Comparison of ENCODE assay signal across 12 mouse cellular contexts in genomic region chr6:82872332-82872707, GRCm38 (mm10).
DNase-seq lines count a peak whose midpoint lies in the region; ATAC-seq lines count a peak whose summit lies in the region.
"Had no signal": no experiment of that assay in that cellular context is flagged by ENCODE, and none has a peak within 500 bp of the region (broad histone marks: within the 10 kb centered on the region; RNA-seq: fewer than 3 reads in every experiment).

No protein-coding gene starts in this region.

- no peak for ATAC-seq in kidney, embryonic 16.5 days (ENCODE audit: low FRiP score, low TSS enrichment)
- peak; percentile 75 for ATAC-seq in inflammation-experienced regulatory T-cells, adult 6 months

- H3K27ac ChIP-seq in kidney, embryonic 16.5 days (ENCODE audit: low read length), result peak overlapping the region; percentile 56; the same call in 1 of the 2 replicates
- H3K27ac ChIP-seq: hindbrain, embryonic 14.5 days; limb, embryonic 12.5 days; midbrain, embryonic 10.5 days had no signal

- H3K27me3 ChIP-seq in kidney, embryonic 16.5 days (ENCODE audit: insufficient read depth, low read length), result no peaks in the 10 kb centered on the region
- H3K27me3 ChIP-seq: limb, embryonic 12.5 days had no signal

- no peak for DNase-seq in kidney, adult 11 months
- peak; percentile 78 for DNase-seq in T-cell, adult 2 months (ENCODE audit: low spot score)
- DNase-seq in naive thymus-derived CD4-positive, alpha-beta T cell, adult 2 months (ENCODE audit: low read depth), result peak; percentile 68
- DNase-seq in cerebellum, adult 9-11 months, result no peak
- DNase-seq in neural tube, embryonic 10.5 days (ENCODE audit: extremely low spot score, low spot score), result no peak
- DNase-seq: cerebellum, postnatal 14 days; gastrocnemius, postnatal 36 days had no signal

- no peak overlapping the region for H3K9ac ChIP-seq in kidney, embryonic 16.5 days (replicated peaks; ENCODE audit: low read length)
- H3K9ac ChIP-seq: hindbrain, embryonic 14.5 days; limb, embryonic 12.5 days had no signal

- 77% methylated on average over 6 of the region's 6 CpGs for WGBS in kidney, embryonic 16.5 days

- no peak overlapping the region for H3K4me3 ChIP-seq in kidney, embryonic 16.5 days (ENCODE audit: low read length)
- H3K4me3 ChIP-seq: limb, embryonic 12.5 days; midbrain, embryonic 10.5 days had no signal

- 0 out of 2 replicates have a peak overlapping the region, but pooled peaks have one; percentile 13 for H3K4me2 ChIP-seq in kidney, embryonic 16.5 days (replicated peaks; ENCODE audit: low read depth, low read length)
- H3K4me2 ChIP-seq: hindbrain, embryonic 14.5 days; limb, embryonic 12.5 days had no signal

- no peaks in the 10 kb centered on the region for H3K9me3 ChIP-seq in kidney, embryonic 16.5 days (ENCODE audit: low read length)
- H3K9me3 ChIP-seq: limb, embryonic 12.5 days; midbrain, embryonic 10.5 days had no signal

- no peaks in the 10 kb centered on the region for H3K36me3 ChIP-seq in kidney, embryonic 16.5 days (ENCODE audit: insufficient read depth, low read length)
- H3K36me3 ChIP-seq: limb, embryonic 12.5 days; midbrain, embryonic 10.5 days had no signal

- peaks cover 4% of the 10 kb centered on the region; the same call in 1 of the 2 replicates for H3K4me1 ChIP-seq in kidney, embryonic 16.5 days (ENCODE audit: insufficient read depth, low read length)
- H3K4me1 ChIP-seq: limb, embryonic 12.5 days; midbrain, embryonic 10.5 days had no signal

Comparison
In these comparisons a context has a peak if more than half of its experiments do, and no peak if none do; other contexts are left out.
1. DNase-seq: peak in T-cell, adult 2 months (single experiment) and naive thymus-derived CD4-positive, alpha-beta T cell, adult 2 months (single experiment); none in kidney, adult 11 months (single experiment), cerebellum, adult 9-11 months (single experiment) and neural tube, embryonic 10.5 days (single experiment).